Mouse (Mus musculus): ENCODE measurements around the gene Plekha4. TPM values are rescaled to one million over a fixed set of nuclear protein-coding genes. Genes with fewer than 3 reads are reported as not detected.

Plekha4 gene
- polyA plus RNA-seq, 1 experiment from 2014 or later = 0.78 TPM

DNA sequence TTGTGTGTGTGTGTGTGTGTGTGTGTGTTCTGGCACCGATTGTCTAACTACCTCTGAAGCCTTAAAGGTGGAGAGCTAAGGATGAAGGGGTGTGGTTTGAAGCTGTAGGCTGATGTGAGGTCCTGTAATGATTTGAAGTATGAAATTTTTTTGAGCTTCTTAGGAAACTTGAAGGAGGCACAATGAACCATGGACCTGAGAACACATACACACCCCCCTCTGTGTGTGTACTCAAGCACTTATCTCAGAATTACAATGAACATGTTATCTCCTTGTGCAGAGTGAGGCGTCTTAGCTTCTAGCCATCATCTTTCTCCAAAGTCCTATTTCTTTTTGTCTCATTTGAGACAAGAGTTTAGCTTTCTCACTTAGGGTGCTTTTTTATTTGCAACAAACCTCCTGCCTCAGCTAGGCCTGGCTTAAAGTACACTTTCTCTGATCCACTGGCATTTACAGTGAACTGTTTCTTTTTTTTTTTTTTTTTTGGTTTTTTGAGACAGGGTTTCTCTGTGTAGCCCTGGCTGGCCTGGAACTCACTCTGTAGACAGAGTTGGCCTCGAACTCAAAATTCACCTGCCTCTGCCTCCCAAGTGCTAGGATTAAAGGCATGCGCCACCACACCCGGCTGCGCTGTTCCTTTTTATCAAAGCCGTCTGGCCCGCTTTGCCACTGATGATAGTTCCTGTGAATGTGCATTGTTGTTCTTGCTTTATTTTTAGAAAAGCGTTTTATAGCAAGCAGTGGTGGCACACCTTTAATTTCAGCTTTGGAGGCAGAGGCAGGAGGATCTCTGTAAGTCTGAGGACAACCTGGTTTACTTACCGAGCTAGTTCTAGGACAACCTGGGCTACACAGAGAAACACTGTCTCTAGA is 42.7 kb downstream of the Plekha4 start:
- peak overlapping the region; percentile 64 for H3K4me3 ChIP-seq
- no peaks in the 10 kb centered on the region for H3K27me3 ChIP-seq (ENCODE audit: low read depth, poor library complexity, severe bottlenecking)
- no peaks in the 10 kb centered on the region for H3K36me3 ChIP-seq
- H3K9me3 ChIP-seq (replicated peaks) = no peaks in the 10 kb centered on the region
- DNase-seq (ENCODE audit: low spot score) = no peak
- peaks cover 44% of the 10 kb centered on the region for H3K4me1 ChIP-seq
- 77% methylated on average over 10 of the region's 10 CpGs for WGBS
- H3K27ac ChIP-seq (replicated peaks) = peak overlapping the region; percentile 84

GRCm38 (mm10) chr7:45570103-45570741 is 44.1 kb downstream of the Plekha4 start, which contains the start of gene Bcat2:
TSS of gene Bcat2 (plus strand) at chr7:45570153.
- no peaks in the 10 kb centered on the region for H3K27me3 ChIP-seq (ENCODE audit: low read depth, poor library complexity, severe bottlenecking)
- H3K4me1 ChIP-seq = peaks cover 44% of the 10 kb centered on the region
- H3K4me3 ChIP-seq = peak within 1 kb of the TSS; percentile 87
- peaks cover 2% of the 10 kb centered on the region; the same call in 1 of the 2 replicates for H3K36me3 ChIP-seq
- under 1% methylated on average over 42 of the region's 42 CpGs for WGBS
- H3K9me3 ChIP-seq (replicated peaks) = no peaks in the 10 kb centered on the region
- DNase-seq (ENCODE audit: low spot score) = peak; percentile 74
- H3K27ac ChIP-seq (replicated peaks) = peak within 1 kb of the TSS; percentile 97

DNA sequence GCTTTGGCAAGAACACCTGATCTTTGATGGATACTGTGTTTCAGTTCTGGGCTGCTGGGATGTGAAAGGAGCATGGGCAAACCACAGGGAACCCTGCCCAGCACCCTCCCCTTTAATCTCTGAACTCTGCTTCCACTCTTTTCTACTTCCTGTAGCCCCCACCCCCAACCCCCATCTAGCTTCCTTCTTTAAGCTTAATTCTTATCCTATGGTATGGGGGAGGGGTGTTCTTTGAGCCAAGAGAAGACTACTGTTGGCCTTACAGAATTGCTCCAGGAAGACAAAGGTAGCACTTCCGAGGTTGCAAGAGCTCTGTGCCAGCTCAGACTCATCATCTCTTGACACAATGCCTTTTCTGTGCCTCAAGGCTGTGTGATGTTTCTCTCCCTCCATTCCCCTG is 45.8 kb downstream of the Plekha4 start:
- WGBS = 67% methylated on average over 1 of the region's 1 CpGs
- H3K4me3 ChIP-seq = no peak overlapping the region
- DNase-seq (ENCODE audit: low spot score) = no peak
- peaks cover 44% of the 10 kb centered on the region for H3K4me1 ChIP-seq
- no peaks in the 10 kb centered on the region for H3K27me3 ChIP-seq (ENCODE audit: low read depth, poor library complexity, severe bottlenecking)
- peaks cover 19% of the 10 kb centered on the region for H3K36me3 ChIP-seq
- no peaks in the 10 kb centered on the region for H3K9me3 ChIP-seq (replicated peaks)
- no peak overlapping the region for H3K27ac ChIP-seq (replicated peaks)

DNA sequence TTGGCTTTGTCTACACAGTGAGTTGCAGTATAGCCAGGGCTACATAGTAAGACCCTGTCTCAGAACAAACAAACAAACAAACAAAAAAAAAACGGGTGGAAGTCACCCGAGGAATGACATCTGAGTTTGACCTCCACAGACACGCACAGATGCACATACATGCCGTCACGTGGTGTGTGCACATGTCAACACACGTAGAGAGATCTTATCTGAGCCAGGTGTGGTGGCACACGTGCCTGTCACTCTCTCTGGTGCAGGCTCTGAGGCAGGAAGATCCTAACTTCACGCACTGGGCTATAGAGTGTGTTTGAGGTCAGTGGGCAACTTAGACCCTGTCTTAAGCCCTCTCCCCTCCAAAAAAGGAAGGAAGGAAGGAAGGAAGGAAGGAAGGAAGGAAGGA is 47.8 kb downstream of the Plekha4 start:
- 88% methylated on average over 8 of the region's 8 CpGs for WGBS
- H3K27ac ChIP-seq (replicated peaks) = no peak overlapping the region
- no peaks in the 10 kb centered on the region for H3K9me3 ChIP-seq (replicated peaks)
- H3K4me3 ChIP-seq = no peak overlapping the region
- H3K36me3 ChIP-seq = peaks cover 35% of the 10 kb centered on the region
- peaks cover 28% of the 10 kb centered on the region for H3K4me1 ChIP-seq
- no peaks in the 10 kb centered on the region for H3K27me3 ChIP-seq (ENCODE audit: low read depth, poor library complexity, severe bottlenecking)
- no peak for DNase-seq (ENCODE audit: low spot score)

DNA sequence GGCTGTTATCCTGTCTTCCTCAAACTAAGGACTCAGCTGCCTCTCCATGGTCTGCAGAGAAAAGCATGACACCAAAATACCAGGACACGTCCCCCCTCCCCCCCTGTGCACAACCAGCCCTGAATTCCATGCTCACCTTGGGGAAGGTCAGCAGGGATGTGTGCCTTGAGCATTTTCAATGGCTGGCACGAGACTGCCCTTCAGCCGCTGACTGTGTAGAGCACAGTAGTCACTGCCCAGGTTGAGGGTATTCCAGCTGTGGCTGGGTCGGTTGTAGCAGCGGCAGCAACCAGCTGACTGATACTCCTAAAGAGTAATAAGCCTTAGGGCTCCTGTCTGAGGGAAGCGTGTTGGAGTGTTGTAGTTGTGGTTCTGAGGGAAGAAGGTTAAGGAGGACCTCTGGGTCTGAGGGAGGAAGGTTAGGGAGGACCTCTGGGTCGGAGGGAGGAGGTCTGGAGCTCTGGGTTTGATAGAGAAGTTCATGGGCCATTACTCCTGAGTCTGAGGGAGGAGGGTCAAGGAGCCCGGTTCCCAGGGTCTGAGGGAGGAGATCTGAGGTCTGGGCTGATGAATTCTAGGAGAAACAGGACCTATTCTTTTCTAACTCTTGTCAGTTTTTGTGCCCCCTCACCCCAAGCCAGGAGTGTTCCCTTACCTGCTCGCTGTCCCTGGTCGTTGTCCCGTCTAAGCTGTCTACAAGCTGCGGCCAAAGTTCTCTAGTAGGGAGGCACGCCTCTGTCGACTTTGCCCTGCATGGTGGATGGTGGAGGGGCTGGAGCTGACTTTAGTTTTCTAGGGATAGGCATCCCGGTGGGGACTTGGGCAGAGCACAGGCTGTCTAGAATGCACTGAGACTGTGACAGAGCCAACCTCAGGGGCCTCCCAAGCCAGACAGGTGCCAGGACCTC is 48.6 kb downstream of the Plekha4 start:
- 86% methylated on average over 15 of the region's 15 CpGs for WGBS
- no peaks in the 10 kb centered on the region for H3K9me3 ChIP-seq (replicated peaks)
- peaks cover 25% of the 10 kb centered on the region for H3K4me1 ChIP-seq
- H3K27ac ChIP-seq (replicated peaks) = no peak overlapping the region
- no peaks in the 10 kb centered on the region for H3K27me3 ChIP-seq (ENCODE audit: low read depth, poor library complexity, severe bottlenecking)
- H3K4me3 ChIP-seq = no peak overlapping the region
- H3K36me3 ChIP-seq = peaks cover 37% of the 10 kb centered on the region
- no peak for DNase-seq (ENCODE audit: low spot score)

- Histone ChIP-seq H3K27me3 (ENCODE audit: low read depth, poor library complexity, severe bottlenecking) (no peaks in the 10 kb centered on the region), H3K9me3 (replicated peaks) (no peaks in the 10 kb centered on the region), H3K4me1 (peaks cover 12% of the 10 kb centered on the region), H3K4me3 (no peak overlapping the region), H3K36me3 (peaks cover 29% of the 10 kb centered on the region), H3K27ac (replicated peaks) (no peak overlapping the region)
- WGBS = 90% methylated on average over 6 of the region's 6 CpGs
- no peak for DNase-seq (ENCODE audit: low spot score)
These were observed 59.8 kb downstream of the Plekha4 start for GRCm38 (mm10) chr7:45585923-45586322.

- Histone ChIP-seq H3K9me3 (replicated peaks) (no peaks in the 10 kb centered on the region), H3K4me3 (no peak overlapping the region), H3K27me3 (ENCODE audit: low read depth, poor library complexity, severe bottlenecking) (no peaks in the 10 kb centered on the region), H3K36me3 (peaks cover 28% of the 10 kb centered on the region), H3K27ac (replicated peaks) (no peak overlapping the region; the same call in 1 of the 2 replicates), H3K4me1 (peaks cover 12% of the 10 kb centered on the region)
- WGBS = 92% methylated on average over 23 of the region's 23 CpGs
- no peak for DNase-seq (ENCODE audit: low spot score)
These were observed 61.8 kb downstream of the Plekha4 start for GRCm38 (mm10) chr7:45587631-45588592.

- Histone ChIP-seq H3K36me3 (peaks cover 26% of the 10 kb centered on the region), H3K27me3 (ENCODE audit: low read depth, poor library complexity, severe bottlenecking) (no peaks in the 10 kb centered on the region), H3K27ac (replicated peaks) (peak overlapping the region; percentile 67), H3K4me1 (peaks cover 12% of the 10 kb centered on the region), H3K4me3 (peak overlapping the region; percentile 45), H3K9me3 (replicated peaks) (no peaks in the 10 kb centered on the region)
- WGBS = 8% methylated on average over 19 of the region's 19 CpGs
- peak; percentile 91 for DNase-seq (ENCODE audit: low spot score)
These were observed 63.0 kb downstream of the Plekha4 start for GRCm38 (mm10) chr7:45589173-45589572.

DNA sequence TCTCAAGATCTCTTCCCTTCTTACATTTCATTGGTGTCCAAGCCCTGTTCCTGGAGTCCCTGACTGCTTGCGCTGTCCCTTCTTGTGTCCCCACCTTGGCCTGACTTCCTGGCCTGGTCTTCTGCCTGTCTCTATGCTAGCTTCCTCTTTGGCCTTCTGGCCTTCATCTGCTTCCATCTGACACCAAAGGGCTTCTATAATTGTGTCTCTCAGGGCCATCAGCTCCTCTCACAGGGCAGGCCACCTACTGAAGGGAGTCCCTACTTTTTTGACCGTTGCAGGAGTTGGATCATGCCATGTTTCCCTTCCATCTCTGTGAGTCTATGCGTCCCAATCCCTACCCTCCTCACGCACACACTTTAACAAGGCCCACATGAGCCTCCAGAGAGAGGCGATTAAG is 63.8 kb downstream of the Plekha4 start:
- H3K4me1 ChIP-seq = peaks cover 12% of the 10 kb centered on the region
- 95% methylated on average over 5 of the region's 5 CpGs for WGBS
- H3K27ac ChIP-seq (replicated peaks) = peak overlapping the region; percentile 67
- no peaks in the 10 kb centered on the region for H3K9me3 ChIP-seq (replicated peaks)
- DNase-seq (ENCODE audit: low spot score) = no peak
- 0 out of 2 replicates have a peak overlapping the region, but pooled peaks have one; percentile 45 for H3K4me3 ChIP-seq
- no peaks in the 10 kb centered on the region for H3K27me3 ChIP-seq (ENCODE audit: low read depth, poor library complexity, severe bottlenecking)
- peaks cover 21% of the 10 kb centered on the region for H3K36me3 ChIP-seq

DNA sequence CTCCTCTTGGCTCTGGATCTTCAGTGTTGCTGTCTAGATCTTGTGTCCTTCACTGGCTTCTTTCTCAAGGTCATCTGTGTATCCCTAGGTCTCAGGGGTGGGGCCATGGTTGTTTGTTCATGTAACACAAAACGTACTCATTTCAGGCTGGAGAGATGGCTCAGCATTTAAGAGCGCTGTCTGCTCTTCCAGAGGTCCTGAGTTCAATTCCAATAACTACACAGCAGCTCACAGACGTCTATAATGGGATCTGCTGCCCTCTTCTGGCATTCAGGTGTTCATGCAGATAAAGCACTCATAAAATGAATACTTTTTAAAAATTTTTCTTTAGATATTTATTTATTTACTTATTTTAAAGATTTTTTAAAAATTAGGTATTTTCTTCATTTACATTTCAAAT is 64.7 kb downstream of the Plekha4 start:
- 64% methylated on average over 3 of the region's 3 CpGs for WGBS
- no peaks in the 10 kb centered on the region for H3K9me3 ChIP-seq (replicated peaks)
- H3K4me3 ChIP-seq = no peak overlapping the region
- DNase-seq (ENCODE audit: low spot score) = no peak
- no peaks in the 10 kb centered on the region for H3K27me3 ChIP-seq (ENCODE audit: low read depth, poor library complexity, severe bottlenecking)
- H3K4me1 ChIP-seq = peaks cover 12% of the 10 kb centered on the region
- no peak overlapping the region for H3K27ac ChIP-seq (replicated peaks)
- H3K36me3 ChIP-seq = peaks cover 11% of the 10 kb centered on the region

- peaks cover 12% of the 10 kb centered on the region for H3K4me1 ChIP-seq
- no peak for DNase-seq (ENCODE audit: low spot score)
- no peaks in the 10 kb centered on the region for H3K27me3 ChIP-seq (ENCODE audit: low read depth, poor library complexity, severe bottlenecking)
- 87% methylated on average over 7 of the region's 7 CpGs for WGBS
- no peaks in the 10 kb centered on the region for H3K9me3 ChIP-seq (replicated peaks)
- H3K4me3 ChIP-seq = no peak overlapping the region
- peaks cover 6% of the 10 kb centered on the region; the same call in 1 of the 2 replicates for H3K36me3 ChIP-seq
- no peak overlapping the region for H3K27ac ChIP-seq (replicated peaks)
These were observed 65.8 kb downstream of the Plekha4 start for GRCm38 (mm10) chr7:45591880-45592279.

All from midbrain, embryonic 10.5 days (tissue).